Mouse (Mus musculus) embryonic facial prominence, embryonic 15.5 days (tissue): Measurements from ENCODE around the gene Mgl2. TPM values are rescaled to one million over a fixed set of nuclear protein-coding genes. Genes with fewer than 3 reads are reported as not detected.

Experiments
- ATAC-seq: fragments of 200-750 bp; cut with Nextera tagmentation; 2 replicates; pipeline ENCODE4 v1.8.0; 2017; ENCODE audit warnings: low read depth, moderate TSS enrichment; ENCODE audit not compliant: insufficient number of reproducible peaks, low FRiP score, low TSS enrichment
- H3K27ac ChIP-seq: fragments of 300-500 bp; sonication (generic); replicated peaks from 2 replicates; pipeline ENCODE4 v1.5.1; 2015; ENCODE audit warnings: mild to moderate bottlenecking, inconsistent platforms
- H3K27me3 ChIP-seq: fragments of 300-500 bp; sonication (generic); 2 replicates; pipeline ENCODE4 v1.6.1; 2015; ENCODE audit warnings: inconsistent platforms
- H3K36me3 ChIP-seq: fragments of 300-500 bp; sonication (generic); 2 replicates; pipeline ENCODE4 v1.6.1; 2015; ENCODE audit warnings: mild to moderate bottlenecking, inconsistent platforms
- H3K4me1 ChIP-seq: fragments of 300-500 bp; sonication (generic); 2 replicates; pipeline ENCODE4 v1.6.1; 2015; ENCODE audit warnings: inconsistent platforms
- H3K4me2 ChIP-seq: fragments of 300-500 bp; sonication (generic); replicated peaks from 2 replicates; pipeline ENCODE4 v1.6.1; 2015; ENCODE audit warnings: mild to moderate bottlenecking, inconsistent platforms
- H3K4me3 ChIP-seq: fragments of 300-500 bp; sonication (generic); replicated peaks from 2 replicates; pipeline ENCODE4 v1.5.1; 2015; ENCODE audit warnings: mild to moderate bottlenecking, inconsistent platforms
- H3K9ac ChIP-seq: fragments of 300-500 bp; sonication (generic); 2 replicates; pipeline ENCODE4 v1.6.1; 2015; ENCODE audit warnings: inconsistent platforms
- H3K9me3 ChIP-seq: fragments of 300-500 bp; sonication (generic); replicated peaks from 2 replicates; pipeline ENCODE4 v1.6.1; 2016; ENCODE audit warnings: inconsistent platforms
- WGBS: fragments of 180-500 bp; shearing (Covaris S2); methylation state at CpG from one replicate; pipeline ENCODE4 v1.1.7; 2015; 5-methylcytosine and 5-hydroxymethylcytosine counted together
- polyA plus RNA-seq: library from polyadenylated mRNA; unstranded; fragments of >200 nt; fragmentation: Nextera tagmentation; extraction: Ambion mirVana; gene quantifications from 2 replicates; pipeline ENCODE4 v1.2.1, GENCODE M21; 2015

Mgl2 gene
- polyA plus RNA-seq, result 0.42 and 2.1 TPM in 2 replicates

DNA sequence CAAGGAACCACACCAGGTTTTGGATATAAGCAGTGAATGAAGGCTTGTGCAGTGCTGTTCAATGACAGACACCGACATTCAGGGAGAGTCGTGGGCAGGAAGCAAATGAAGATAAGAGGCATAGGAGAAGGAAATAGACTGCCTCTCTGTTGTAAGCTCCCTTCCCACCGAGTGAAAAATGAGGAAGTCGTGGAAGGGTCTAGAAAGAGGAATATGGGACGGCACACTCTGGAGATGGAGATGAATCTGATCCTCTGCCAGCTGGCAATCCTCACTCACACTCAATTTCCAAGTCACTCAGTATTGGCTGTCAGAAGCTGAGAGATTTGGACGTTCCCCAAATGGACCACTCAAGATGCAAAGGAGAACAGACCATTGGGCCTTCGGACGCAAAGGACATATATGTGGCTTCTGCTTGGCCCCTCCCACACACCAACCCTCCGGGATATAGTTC is at the start of gene Mgl2:
TSS of gene Mgl2 (plus strand) at position 404 of the 454 bp plus-strand sequence.
- H3K9me3 ChIP-seq, result no peaks in the 10 kb centered on the region
- no peaks in the 10 kb centered on the region for H3K36me3 ChIP-seq
- no peak within 1 kb of the TSS for H3K4me3 ChIP-seq
- H3K9ac ChIP-seq, result no peak within 1 kb of the TSS
- H3K27ac ChIP-seq, result no peak within 1 kb of the TSS
- no peak within 1 kb of the TSS for H3K4me2 ChIP-seq
- H3K4me1 ChIP-seq, result no peaks in the 10 kb centered on the region
- no peak for ATAC-seq
- H3K27me3 ChIP-seq, result no peaks in the 10 kb centered on the region
- WGBS, result 76% methylated on average over 9 of the region's 9 CpGs

DNA sequence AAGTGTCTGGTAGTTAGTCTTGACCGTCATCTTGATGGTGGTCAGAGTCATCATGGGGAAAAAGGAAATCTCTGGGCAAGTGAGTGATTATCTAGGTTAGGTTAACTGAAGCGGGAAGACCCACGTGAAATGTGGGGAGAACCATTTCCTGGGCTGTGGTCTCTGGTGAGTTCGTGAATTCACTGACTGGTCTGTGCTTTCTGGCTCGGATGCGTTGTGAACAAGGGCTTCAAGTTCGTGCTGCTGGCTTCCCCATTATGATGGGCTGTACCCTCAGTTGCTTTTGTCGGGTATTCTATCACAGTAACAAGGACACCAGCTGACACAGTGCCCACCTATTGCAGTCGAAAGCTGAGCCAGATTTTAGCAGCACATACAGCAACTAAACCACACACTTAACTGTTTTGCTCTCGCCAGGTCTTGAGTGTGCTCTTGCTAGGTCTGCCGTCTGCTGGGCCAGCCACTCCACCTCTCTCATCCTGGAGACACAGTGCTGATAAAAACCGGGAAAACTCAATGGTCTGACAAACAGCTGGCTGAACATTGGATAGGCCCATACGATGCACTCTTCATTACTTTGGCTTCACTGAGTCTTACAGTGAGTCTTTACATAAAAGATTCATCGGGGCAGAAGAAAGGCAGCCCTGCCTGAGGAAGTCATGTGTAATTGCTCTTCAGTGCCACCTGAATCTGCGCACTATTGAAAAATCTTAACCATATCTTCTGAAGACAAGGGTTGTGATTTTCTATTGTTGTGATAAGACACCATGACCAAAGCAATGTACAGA is 49.1 kb upstream of the Mgl2 start:
- no peak for ATAC-seq
- Histone ChIP-seq H3K4me3 (no peak overlapping the region), H3K36me3 (no peaks in the 10 kb centered on the region), H3K9ac (no peak overlapping the region), H3K9me3 (no peaks in the 10 kb centered on the region), H3K4me2 (no peak overlapping the region), H3K4me1 (no peaks in the 10 kb centered on the region), H3K27me3 (no peaks in the 10 kb centered on the region), H3K27ac (no peak overlapping the region)
- 82% methylated on average over 15 of the region's 15 CpGs for WGBS

DNA sequence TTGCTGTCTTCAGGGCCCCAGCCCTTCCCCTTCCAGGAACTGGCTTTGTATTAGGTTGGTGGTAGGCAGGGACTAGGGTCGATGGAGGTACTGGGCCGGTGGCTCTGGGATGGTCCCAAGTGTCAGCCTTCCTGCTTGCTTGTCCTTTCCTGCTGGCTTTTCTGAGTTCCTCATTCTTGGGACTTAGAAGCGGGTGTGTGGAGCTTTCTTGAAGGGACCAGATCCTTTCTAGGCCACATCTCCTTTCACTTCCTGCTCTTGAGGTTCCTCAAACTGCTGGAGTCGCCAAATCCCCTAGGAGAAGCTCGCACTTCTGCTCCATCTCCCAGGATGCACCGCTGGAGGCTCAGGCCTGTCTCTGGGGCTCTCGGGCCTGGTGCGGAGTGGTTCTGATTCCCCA is 45.6 kb upstream of the Mgl2 start:
- Histone ChIP-seq H3K9ac (no peak overlapping the region), H3K27me3 (no peaks in the 10 kb centered on the region), H3K9me3 (no peaks in the 10 kb centered on the region), H3K36me3 (no peaks in the 10 kb centered on the region), H3K4me1 (no peaks in the 10 kb centered on the region), H3K4me2 (no peak overlapping the region), H3K27ac (no peak overlapping the region), H3K4me3 (no peak overlapping the region)
- ATAC-seq, result no peak
- 74% methylated on average over 8 of the region's 8 CpGs for WGBS

DNA sequence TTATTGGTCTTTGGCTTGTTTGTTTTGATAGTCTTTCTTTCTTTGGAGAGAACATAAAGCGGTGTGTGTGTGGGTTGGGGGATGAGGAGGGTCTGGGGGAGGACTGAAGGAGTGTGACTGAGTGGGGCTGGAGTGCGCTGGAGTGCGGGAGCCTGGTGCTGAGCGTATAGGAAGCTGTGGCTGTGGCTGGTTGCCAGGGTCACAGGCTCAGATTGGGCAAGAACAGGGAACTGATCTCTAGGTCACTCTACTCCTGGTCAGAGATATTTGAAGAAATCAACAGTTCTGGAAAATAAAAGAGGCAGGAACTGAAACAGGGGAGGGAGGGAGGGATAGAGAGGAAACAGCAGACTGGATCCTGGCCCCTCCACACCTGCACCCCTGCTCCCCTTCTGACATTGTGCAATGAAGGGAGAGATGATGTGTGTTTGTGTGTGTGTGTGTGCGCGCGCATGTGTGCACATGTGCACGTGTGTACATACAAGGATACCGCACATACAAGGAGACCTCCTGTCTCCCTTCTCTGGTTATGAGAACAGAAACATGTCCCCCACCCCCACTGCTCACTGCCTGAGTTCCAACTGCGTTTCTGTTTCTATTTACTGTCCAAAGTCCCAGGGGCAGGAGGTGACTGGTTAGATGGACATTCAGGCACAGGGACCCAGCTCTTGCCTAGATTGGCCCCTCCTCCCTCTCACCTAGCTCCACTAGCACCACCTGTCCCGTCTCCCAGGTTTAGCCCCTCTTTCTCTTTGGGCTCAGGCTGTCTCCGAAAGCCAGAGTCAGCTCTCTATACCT is 37.9 kb upstream of the Mgl2 start, which contains the start of gene Asgr2:
TSS of gene Asgr2 (plus strand) at position 659 of the 798 bp plus-strand sequence.
- Histone ChIP-seq H3K9ac (no peak within 1 kb of the TSS), H3K4me1 (no peaks in the 10 kb centered on the region), H3K27ac (no peak within 1 kb of the TSS), H3K4me3 (no peak within 1 kb of the TSS), H3K4me2 (no peak within 1 kb of the TSS), H3K9me3 (no peaks in the 10 kb centered on the region), H3K27me3 (no peaks in the 10 kb centered on the region), H3K36me3 (no peaks in the 10 kb centered on the region)
- 71% methylated on average over 12 of the region's 12 CpGs for WGBS
- ATAC-seq, result no peak

DNA sequence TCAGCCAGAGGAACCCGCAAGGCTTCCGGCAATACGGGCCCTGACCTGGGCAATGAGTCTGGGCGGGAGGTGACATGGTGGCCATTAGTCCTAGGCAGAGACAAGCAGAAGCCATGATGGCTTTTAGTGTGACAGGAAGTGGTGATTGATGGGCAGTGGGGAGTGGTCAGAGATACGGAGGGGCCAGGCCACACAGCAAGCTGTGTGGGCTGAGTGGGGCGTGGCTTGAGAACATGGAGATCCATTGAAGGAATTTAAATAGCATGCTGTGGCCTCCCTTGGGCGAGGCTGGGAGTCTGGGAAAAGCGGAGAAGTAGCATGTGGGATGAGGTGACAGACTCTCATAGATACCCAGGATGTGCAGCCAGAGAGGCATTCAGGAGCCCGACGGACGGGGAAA is 32.7 kb upstream of the Mgl2 start:
- no peaks in the 10 kb centered on the region for H3K4me1 ChIP-seq
- no peak overlapping the region for H3K27ac ChIP-seq
- H3K27me3 ChIP-seq, result no peaks in the 10 kb centered on the region
- H3K4me3 ChIP-seq, result no peak overlapping the region
- WGBS, result 78% methylated on average over 11 of the region's 11 CpGs
- no peak overlapping the region for H3K9ac ChIP-seq
- no peak for ATAC-seq
- H3K36me3 ChIP-seq, result no peaks in the 10 kb centered on the region
- H3K9me3 ChIP-seq, result no peaks in the 10 kb centered on the region
- no peak overlapping the region for H3K4me2 ChIP-seq

DNA sequence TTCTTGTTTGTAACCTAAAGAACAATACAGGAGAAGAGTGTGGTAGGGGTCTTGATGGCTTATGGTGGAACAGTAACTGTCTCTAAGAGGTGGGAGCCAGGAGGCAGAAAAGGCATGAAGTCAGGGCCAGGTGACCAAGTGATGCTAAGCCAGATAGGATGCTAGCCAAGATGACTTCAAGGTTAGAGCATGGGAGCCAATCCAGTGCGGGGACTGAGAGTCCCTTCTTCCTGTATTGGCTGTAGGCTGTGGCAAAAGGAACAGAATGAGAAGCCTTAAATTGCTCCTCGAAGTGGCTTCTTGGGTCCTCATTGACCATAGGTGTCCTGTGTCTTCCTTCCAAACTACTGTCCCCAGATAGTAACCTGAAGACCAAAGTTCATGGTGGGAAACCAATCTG is 31.0 kb upstream of the Mgl2 start:
- H3K4me2 ChIP-seq, result no peak overlapping the region
- no peaks in the 10 kb centered on the region for H3K9me3 ChIP-seq
- no peak overlapping the region for H3K4me3 ChIP-seq
- 83% methylated on average over 2 of the region's 2 CpGs for WGBS
- no peaks in the 10 kb centered on the region for H3K36me3 ChIP-seq
- H3K9ac ChIP-seq, result no peak overlapping the region
- no peak for ATAC-seq
- no peaks in the 10 kb centered on the region for H3K27me3 ChIP-seq
- no peak overlapping the region for H3K27ac ChIP-seq
- H3K4me1 ChIP-seq, result no peaks in the 10 kb centered on the region

DNA sequence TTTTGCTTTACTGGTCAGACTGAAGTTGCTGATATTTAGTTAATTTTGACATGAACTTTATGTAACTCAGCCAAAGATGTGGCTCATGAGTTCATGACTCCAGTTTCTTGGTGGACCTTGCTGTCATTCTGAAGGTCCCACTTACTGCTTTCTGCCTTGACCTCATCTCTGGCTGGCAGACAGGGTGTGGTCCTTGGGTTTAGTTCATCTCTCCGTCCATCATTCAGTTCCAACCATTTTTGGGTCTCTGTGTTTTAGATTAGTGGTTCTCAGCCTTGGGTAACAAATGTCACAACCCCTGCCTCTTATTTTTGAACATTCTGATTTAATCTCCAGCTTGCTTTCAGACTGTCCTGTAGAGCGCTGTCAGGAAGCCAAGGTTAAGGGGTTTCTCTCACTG is 30.3 kb upstream of the Mgl2 start:
- no peaks in the 10 kb centered on the region for H3K9me3 ChIP-seq
- H3K27ac ChIP-seq, result no peak overlapping the region
- H3K4me1 ChIP-seq, result no peaks in the 10 kb centered on the region
- no peaks in the 10 kb centered on the region for H3K27me3 ChIP-seq
- 65% methylated on average over 2 of the region's 2 CpGs for WGBS
- H3K36me3 ChIP-seq, result no peaks in the 10 kb centered on the region
- H3K4me2 ChIP-seq, result no peak overlapping the region
- no peak for ATAC-seq
- no peak overlapping the region for H3K9ac ChIP-seq
- no peak overlapping the region for H3K4me3 ChIP-seq

DNA sequence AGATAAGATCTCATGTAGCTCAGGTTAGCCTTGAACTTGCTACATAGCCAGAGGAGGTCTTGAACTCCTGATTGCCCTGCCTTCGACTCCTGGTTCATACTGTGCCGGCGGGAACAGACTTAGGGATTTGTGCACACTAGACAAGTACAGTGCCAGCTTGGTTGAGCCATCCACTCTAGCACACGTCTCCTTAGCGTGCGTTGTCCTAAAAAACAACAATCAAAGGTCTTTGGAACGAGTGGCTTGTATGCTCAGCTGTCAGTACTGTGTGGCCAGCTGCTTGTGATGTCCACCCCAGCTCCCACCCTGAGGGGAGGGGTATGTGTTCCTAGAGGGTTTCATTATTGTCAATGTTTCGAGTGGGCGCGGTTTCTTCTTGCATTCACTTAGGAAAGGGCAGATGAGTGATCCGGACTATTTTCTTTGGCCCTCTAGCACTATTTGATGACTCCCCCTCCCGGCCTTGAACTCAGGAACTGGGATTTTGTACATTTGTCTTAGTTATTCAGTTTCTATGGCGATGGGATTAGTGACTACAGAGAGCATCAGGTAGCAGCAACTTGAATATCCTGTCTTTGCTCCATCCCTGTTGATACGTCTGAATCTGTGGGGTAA is 26.3 kb upstream of the Mgl2 start:
- Histone ChIP-seq H3K27ac (no peak overlapping the region), H3K36me3 (no peaks in the 10 kb centered on the region), H3K9ac (no peak overlapping the region), H3K4me3 (no peak overlapping the region), H3K9me3 (no peaks in the 10 kb centered on the region), H3K4me1 (no peaks in the 10 kb centered on the region), H3K4me2 (no peak overlapping the region), H3K27me3 (no peaks in the 10 kb centered on the region)
- WGBS, result 80% methylated on average over 14 of the region's 14 CpGs
- no peak for ATAC-seq

DNA sequence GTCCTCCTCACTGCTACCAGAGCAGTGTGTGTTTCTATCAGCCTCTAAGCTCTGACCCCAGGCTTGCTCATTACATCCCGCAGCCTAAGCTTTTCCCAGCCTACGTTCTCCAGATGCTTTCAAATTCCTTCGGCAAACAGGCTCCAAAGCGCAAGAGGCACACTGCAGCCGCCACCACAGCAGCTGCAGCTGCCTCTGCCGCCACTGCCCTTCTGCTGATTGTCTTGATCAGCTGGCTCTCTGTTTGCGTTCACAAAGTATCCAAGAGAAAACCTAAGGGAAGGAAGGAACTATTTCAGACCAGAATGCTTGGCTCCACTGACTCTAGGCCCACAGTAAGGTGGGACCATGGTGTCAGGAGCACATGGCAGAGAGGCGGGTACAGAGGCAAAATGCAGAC is 23.0 kb upstream of the Mgl2 start:
- Histone ChIP-seq H3K36me3 (no peaks in the 10 kb centered on the region), H3K4me1 (no peaks in the 10 kb centered on the region), H3K9ac (no peak overlapping the region), H3K4me2 (no peak overlapping the region), H3K4me3 (no peak overlapping the region), H3K27ac (no peak overlapping the region), H3K27me3 (no peaks in the 10 kb centered on the region), H3K9me3 (no peaks in the 10 kb centered on the region)
- no peak for ATAC-seq
- 59% methylated on average over 8 of the region's 8 CpGs for WGBS

DNA sequence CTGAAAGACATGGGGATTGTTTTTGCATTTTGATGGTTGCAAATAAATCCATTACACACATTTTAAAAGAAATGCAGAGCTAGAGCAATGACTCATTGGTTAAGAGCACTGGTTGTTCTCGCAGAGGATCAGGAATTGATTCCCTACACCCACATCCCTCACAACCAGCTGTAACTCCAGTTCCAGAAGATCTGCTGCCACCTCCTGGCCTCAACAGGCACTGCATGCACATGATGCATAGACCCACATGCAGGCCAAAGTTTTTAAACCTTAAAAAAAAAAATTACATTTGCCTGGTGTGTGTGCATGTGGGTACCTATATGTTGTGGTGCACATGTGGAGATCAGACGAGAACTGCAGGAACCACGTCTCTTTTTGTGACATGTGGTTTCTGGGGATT is 20.0 kb upstream of the Mgl2 start:
- WGBS, result 60% methylated on average over 3 of the region's 3 CpGs
- Histone ChIP-seq H3K9me3 (no peaks in the 10 kb centered on the region), H3K4me2 (no peak overlapping the region), H3K27ac (no peak overlapping the region), H3K4me1 (no peaks in the 10 kb centered on the region), H3K4me3 (no peak overlapping the region), H3K9ac (no peak overlapping the region), H3K27me3 (no peaks in the 10 kb centered on the region), H3K36me3 (no peaks in the 10 kb centered on the region)
- ATAC-seq, result no peak

DNA sequence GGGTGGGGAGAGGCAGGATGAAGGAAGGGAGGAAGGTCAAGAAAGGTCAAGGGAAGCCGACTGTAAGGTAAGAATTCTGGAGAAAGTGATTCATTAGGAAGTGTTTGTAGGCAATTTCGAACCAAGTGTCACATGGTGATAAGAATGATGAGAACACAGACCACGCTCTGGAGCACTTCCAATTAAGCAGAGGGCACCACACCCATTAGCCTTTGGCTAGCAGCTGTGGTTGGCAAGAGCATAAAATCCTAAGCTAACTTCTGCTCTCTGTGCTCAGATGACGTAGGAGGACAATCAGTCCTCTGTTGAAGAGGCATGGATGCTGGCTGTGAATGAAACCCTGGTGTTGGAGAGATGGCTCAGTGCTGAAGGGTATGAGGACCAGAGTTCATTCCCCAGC is 15.6 kb upstream of the Mgl2 start:
- Histone ChIP-seq H3K4me2 (no peak overlapping the region), H3K36me3 (no peaks in the 10 kb centered on the region), H3K4me1 (no peaks in the 10 kb centered on the region), H3K4me3 (no peak overlapping the region), H3K27ac (no peak overlapping the region), H3K27me3 (no peaks in the 10 kb centered on the region), H3K9ac (no peak overlapping the region), H3K9me3 (no peaks in the 10 kb centered on the region)
- ATAC-seq, result no peak
- 45% methylated on average over 4 of the region's 4 CpGs for WGBS
